Mouse (Mus musculus) lung, adult 2 months (tissue): ENCODE measurements around the gene Atg101.

Source experiments
- CTCF ChIP-seq: fragments of 200-500 bp; IDR thresholded peaks from 2 replicates; pipeline ENCODE4 v1.5.1; 2011; ENCODE audit warnings: mild to moderate bottlenecking, low read length, control low read depth; ENCODE audit not compliant: insufficient read depth
- POLR2A ChIP-seq: fragments of 200-500 bp; IDR thresholded peaks from 2 replicates; pipeline ENCODE4 v1.6.1; 2011; ENCODE audit warnings: low read depth, mild to moderate bottlenecking, control low read depth, low read length, borderline replicate concordance; ENCODE audit errors: extremely low read depth

- no peak for TF ChIP-seq CTCF
- TF ChIP-seq POLR2A, result no peak
These were observed 49.1 kb downstream of the Atg101 start for GRCm38 (mm10) chr15:101333165-101333564.
